Mouse (Mus musculus): ENCODE data around the gene Prrx1.

GRCm38 (mm10) chr1:163338525-163339218 lies 25.2 kb upstream of the Prrx1 start:
- TF ChIP-seq CTCF (IDR thresholded peaks at IDR 0.05; ENCODE audit: control insufficient read depth, insufficient read depth, insufficient replicate concordance, low read depth, low read length) (no peak), POLR2A (IDR thresholded peaks at IDR 0.05; ENCODE audit: control insufficient read depth, low read depth, low read length) (no peak)
